Mouse (Mus musculus) testis, adult 2 months (tissue): ENCODE measurements around the gene Axin1.

ENCODE experiments used
- CTCF ChIP-seq: fragments of 200-500 bp; IDR thresholded peaks from 2 replicates; pipeline ENCODE4 v1.5.1; 2012; ENCODE audit warnings: low read depth, mild to moderate bottlenecking, inconsistent platforms, low read length, moderate library complexity; ENCODE audit not compliant: control insufficient read depth, insufficient read depth, insufficient replicate concordance
- POLR2A ChIP-seq: fragments of 200-500 bp; IDR thresholded peaks from 2 replicates; pipeline ENCODE4 v1.6.1; 2012; ENCODE audit warnings: low read depth, mild to moderate bottlenecking, inconsistent platforms, low read length, moderate library complexity; ENCODE audit not compliant: control insufficient read depth

DNA sequence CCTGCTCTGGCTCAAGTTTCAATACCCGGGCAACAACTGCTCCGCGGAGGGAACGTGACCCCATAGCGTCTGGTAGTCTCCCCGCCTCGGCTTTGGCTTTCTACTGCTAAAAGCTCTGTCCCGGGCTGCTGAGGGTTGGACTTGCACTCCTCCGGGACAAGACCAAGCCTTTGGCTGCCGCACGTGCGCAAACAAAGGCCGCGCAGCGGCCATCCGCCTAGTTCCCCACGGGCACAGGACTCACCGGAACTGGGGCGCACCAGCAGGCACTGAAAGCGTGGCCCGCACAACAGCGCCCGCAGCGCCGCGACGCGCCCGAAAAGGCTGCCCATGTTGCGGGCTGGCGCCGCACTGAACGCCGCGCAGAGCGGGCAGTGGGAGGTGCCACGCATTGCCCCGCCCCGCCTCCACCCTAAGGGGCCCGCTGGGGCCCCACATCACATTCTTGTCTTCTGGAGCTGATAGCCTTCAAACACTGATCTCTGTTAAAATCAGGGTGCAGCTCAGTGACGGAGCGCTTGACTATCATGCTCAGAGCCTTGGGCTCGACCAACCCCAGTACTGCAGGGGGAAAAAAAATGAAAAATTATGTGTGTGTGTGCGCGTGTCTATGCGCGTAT, 43.3 kb upstream of the Axin1 start, which contains the start of gene Nme4:
- TF ChIP-seq CTCF = no peak
- no peak for TF ChIP-seq POLR2A
